Mouse (Mus musculus) granulocyte monocyte progenitor cell, adult 5-6 weeks (primary cell): ENCODE results near the gene Vapa. TPM values are rescaled to one million over a fixed set of nuclear protein-coding genes. Genes with fewer than 3 reads are reported as not detected.
A peak's percentile ranks its signal among the peaks of the same experiment; 100 is the strongest.

Experiments
- ATAC-seq: replicated peaks from 2 replicates; pipeline ENCODE4 v1.8.0; 2016; ENCODE audit warnings: mild to moderate bottlenecking, moderate TSS enrichment, inconsistent platforms; ENCODE audit not compliant: poor library complexity, severe bottlenecking
- total RNA-seq, 2 experiments: library from RNA; stranded (forward) in 1 of 2; stranded (reverse) in 1 of 2; fragments of 200-712, 200-1000 nt in 1 of 2; fragments of >200 nt in 1 of 2; fragmentation: Nextera tagmentation in 1 of 2; gene quantifications; 2 replicates each; pipeline ENCODE4 v1.2.3; 2014 to 2017

The Vapa gene
- total RNA-seq, 2 experiments from 2014 or later = 131 to 134 TPM

DNA sequence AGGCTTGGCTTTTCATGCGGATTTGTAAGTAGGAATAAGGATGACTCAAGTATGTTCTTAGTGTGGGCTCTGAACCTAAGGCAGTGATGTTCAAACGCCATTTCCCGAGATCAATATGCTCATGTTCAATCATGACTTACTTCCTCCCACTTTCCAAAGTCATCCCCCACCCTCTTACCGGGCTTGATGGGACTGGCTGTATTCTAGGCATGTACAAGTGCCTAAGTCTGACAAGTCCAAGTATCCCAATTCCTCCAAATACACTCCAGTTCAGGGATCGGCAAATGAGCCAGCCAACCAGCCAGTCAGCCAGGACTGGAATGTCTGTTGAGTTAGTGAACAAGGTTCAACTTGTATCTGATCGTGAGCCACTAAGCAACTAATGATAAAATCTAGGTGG lies 12.9 kb upstream of the Vapa start:
- no peak for ATAC-seq

- no peak for ATAC-seq
Measured at GRCm38 (mm10) chr17:65625563-65625962, 12.2 kb upstream of the Vapa start.

DNA sequence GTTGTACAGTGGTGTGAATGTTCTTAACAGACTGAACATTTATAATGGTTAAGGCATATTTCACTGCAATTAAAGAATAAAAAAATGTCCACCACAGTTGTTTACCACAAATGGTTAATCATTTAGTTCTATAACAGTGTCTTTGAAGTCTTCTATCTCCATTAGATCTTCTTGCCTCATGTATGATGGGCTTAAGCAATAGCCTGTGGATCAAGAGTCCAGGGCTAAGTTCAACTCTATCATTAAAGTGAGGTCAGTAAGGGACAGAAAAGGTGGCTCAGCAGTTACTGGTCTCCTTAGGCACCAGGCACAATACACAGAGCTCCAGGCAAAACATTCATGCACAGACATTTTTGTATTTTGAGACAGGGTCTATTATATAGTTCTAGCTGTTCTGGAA lies 9.8 kb upstream of the Vapa start:
- no peak for ATAC-seq

GRCm38 (mm10) chr17:65618431-65618830 lies 5.1 kb upstream of the Vapa start:
- peak; percentile 41 for ATAC-seq

GRCm38 (mm10) chr17:65615678-65616077 lies 2.3 kb upstream of the Vapa start:
- no peak for ATAC-seq

DNA sequence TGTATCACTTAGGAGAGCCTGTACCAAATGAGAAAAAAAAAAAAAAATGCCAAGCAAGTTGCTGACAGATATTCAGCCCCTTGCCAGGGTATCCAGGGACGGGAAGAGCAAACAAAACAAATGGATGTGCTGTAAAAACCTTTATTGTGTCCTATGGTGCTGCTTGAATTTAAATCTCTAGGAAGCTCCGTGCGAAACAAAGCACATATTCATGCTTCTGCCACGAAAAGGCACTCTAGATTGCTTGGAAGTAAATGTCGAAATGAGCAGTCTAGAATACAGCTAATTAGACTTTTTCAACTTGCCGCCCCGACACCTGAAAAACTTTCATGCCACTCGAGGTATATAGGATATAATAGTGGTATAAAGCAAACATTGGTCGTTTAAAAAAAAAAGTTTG lies 1.1 kb upstream of the Vapa start:
- no peak for ATAC-seq

GRCm38 (mm10) chr17:65613142-65613462 lies 253 bp downstream of the Vapa start:
- no peak for ATAC-seq

DNA sequence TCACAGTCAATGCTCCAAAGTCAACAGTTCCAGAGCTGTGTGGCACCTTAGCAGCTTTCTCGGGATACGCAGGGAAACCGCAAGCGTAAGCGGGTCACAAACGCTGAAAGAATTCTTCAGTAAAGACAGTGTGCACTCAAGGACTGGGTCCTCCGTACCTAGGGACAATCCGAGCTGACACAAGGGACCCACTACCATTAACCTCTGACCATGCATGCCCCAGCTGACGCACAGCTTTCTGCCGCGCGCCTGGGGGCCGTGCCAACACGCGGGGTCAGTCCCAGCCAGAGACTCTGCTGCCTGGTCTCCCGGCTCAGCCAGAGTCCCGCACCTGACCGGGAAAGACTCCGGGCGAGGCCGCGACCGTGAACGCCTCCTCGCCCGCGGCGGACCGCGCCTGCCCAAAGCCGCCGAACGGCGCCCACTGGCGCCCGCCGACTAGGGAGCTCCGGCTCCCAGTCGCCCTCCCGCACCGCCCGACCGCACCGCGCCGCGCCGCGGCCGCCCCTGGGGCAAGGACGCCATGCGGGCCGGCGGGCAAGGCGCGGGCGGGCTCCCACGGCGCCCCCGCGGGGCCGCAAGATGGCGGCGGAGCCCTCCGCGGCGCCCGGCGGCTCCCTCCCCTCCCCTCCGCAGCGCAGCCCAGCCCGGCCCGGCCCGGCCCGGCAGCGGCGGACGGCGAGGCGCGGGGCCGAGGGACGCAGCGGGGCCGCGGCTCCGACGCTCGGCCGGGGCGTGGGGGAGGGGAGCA lies 789 bp downstream of the Vapa start:
- ATAC-seq = no peak

- ATAC-seq = no peak
Measured at GRCm38 (mm10) chr17:65611721-65612120, 1.6 kb downstream of the Vapa start.

- ATAC-seq = peak; percentile 54
Measured at GRCm38 (mm10) chr17:65608743-65609142, 4.6 kb downstream of the Vapa start.

GRCm38 (mm10) chr17:65608312-65608687 lies 5.1 kb downstream of the Vapa start:
- ATAC-seq = no peak

DNA sequence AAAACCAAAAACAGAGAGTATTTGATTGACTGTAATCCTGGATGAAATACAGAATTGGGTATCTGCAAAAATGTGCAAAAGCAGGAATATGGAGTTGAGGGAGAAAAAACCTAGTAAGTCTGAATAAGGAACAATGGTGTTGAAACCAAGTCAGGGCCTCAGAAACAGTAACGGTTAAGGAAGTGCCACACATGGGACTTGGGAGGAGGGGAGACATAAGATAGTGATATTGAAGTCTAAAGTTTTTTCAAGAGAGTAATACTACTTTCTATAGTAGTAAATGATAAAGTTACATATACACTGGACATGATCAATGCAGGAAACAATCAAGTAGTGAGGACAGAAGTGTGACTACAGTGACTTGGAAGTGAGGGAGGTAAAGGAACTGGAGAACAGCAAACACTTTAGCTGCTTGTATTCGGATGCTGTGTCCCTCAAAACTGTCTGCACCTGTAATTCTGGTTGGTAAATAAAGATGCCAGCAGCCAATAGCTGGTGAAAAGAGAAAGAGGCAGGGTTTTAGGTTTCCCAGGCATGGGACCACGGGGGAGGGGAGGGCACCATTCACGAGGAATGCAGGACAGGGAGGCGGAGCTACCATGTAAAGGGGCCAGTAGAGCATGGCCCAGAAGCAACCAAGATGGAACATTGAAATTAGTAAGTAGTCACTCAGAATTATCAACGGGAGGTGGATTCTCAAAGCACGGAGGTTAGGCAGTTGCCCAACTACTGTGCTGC lies 5.6 kb downstream of the Vapa start:
- peak; percentile 32 for ATAC-seq

DNA sequence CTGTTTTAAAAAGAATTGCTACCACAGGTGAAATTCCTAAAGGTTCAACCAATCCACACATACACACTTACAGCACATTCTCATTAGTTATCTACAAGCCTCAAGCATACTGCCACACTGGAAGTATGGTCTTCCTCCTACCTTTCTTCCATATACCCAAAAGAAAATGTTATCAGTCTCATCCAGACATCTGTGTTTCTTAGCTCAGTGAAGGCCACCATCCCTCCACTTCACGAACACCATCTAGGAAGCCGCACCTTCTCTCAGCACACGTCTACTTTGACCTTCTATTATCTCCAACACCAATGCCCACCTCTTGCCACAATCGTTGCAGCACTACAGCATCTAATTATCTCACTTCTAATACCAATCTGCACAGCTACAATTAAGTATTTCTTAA lies 7.3 kb downstream of the Vapa start:
- no peak for ATAC-seq

DNA sequence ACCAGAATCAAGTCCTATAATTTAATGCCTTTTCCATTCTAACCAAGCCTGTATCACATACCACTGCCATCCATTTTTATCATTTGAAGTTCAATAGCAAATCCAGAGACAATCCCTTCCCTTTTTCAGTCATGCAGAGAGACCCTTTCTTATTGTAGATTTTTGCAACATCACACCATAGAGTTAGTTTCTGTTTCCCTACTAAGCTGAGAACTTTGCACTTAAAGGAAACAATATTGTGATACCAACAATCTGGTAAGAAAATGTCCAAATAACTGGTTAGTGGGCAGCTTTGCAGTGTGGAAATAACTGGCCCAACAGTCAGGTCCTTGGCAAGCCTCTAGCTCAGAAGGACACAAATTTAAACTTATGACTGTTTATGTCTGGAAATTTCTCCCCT lies 8.5 kb downstream of the Vapa start:
- ATAC-seq = peak; percentile 50

- ATAC-seq = peak; percentile 41
Measured at GRCm38 (mm10) chr17:65604315-65604714, 9.0 kb downstream of the Vapa start.

- no peak for ATAC-seq
Measured at GRCm38 (mm10) chr17:65597857-65598486, 15.4 kb downstream of the Vapa start.

- no peak for ATAC-seq
Measured at GRCm38 (mm10) chr17:65594687-65595086, 18.7 kb downstream of the Vapa start.

DNA sequence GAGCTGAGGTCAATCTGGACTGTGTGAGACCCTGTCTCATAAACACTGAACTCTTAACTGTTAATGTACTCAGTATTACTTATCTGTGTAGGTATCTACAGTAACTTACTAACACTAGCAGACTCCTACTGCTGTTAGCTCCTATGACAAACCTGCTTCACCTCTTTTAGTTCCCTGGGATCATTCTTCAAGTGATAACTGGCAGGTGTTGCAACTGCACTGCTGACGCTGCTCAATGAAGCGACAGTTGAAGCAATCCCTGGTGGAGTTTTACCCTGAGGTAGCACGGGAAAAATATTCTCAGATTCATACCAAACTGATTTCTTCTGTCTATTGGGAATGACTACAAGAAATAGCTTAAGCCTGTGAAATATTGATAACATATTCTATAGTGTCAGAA lies 26.5 kb downstream of the Vapa start:
- no peak for ATAC-seq

DNA sequence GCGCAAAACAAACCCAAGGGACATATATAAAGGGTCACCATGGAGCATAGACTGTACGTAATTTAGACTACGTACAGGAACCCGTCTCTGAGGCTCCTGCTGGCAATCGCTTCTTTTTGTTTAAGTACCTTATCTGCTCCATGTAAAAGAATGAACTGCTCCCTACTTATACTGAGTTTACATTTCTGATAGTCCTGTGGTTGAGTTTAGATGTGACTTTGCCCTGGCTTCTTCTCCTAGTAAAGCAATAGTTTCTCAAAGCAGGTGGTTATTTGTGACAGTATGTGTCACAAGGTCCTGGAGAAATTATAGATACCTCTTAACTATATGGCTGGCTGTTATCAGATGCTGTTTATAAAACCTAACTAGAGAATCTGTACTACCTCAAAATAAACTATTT lies 31.9 kb downstream of the Vapa start:
- ATAC-seq = no peak

- no peak for ATAC-seq
Measured at GRCm38 (mm10) chr17:65579766-65580165, 33.6 kb downstream of the Vapa start.

DNA sequence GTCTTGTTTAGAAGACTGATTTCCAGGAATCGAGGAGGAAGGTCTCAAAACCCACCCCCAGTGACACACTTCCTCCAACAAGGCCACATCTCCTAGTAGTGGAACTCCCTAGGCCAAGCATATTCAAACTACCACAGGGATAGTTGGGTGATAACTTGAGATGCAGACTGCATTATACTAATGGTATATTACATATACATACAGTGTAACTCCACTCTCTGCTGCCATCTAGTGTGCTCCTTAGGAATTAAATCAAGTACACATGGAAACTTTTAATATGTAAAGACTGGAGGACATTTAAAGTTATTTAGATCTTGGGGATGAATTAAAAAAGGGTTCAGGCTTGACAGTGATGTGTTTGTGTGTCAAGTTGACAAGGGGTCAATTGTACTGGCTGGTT lies 38.0 kb downstream of the Vapa start:
- peak; percentile 76 for ATAC-seq

DNA sequence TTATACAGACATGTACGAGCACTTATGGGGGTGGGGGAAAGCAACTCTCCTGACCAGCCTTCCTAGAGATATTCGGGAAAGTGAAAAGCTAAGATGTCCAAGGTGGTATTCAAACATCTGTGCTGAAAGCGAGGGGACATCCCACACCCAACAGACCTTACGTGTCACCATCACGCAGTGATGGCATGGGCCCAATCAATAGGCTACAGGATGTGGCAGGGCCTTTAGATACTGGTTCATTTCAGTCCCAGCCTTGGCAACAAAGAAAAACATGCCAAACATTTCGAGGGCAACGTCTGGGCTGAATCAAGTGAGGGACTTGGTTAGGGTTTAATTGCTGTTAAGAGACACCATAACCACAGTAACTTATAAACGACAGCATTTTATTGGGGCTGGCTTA lies 38.5 kb downstream of the Vapa start:
- ATAC-seq = 0 out of 2 replicates have a peak, but pooled peaks have one; percentile 10
